Mouse (Mus musculus): Measurements from ENCODE around the gene Nxpe5. TPM values are rescaled to one million over a fixed set of nuclear protein-coding genes. Genes with fewer than 3 reads are reported as not detected.
A peak's percentile ranks its signal among the peaks of the same experiment; 100 is the strongest.

The Nxpe5 gene
- polyA plus RNA-seq, 1 experiment from 2014 or later, result 0.44 TPM

GRCm38 (mm10) chr5:138251144-138251543 lies 25.4 kb downstream of the Nxpe5 start:
- DNase-seq (ENCODE audit: low spot score), result no peak

GRCm38 (mm10) chr5:138253061-138253460 lies 27.4 kb downstream of the Nxpe5 start:
- DNase-seq (ENCODE audit: low spot score), result no peak

GRCm38 (mm10) chr5:138255353-138256093 lies 29.8 kb downstream of the Nxpe5 start, which contains the start of gene Lamtor4:
TSS of gene Lamtor4 (plus strand) at chr5:138255482.
- peak; percentile 95 for DNase-seq (ENCODE audit: low spot score)

GRCm38 (mm10) chr5:138256094-138256467 lies 30.4 kb downstream of the Nxpe5 start:
- DNase-seq (ENCODE audit: low spot score), result no peak

- peak; percentile 11 for DNase-seq (ENCODE audit: low spot score)
Observed at GRCm38 (mm10) chr5:138256966-138257584, 31.4 kb downstream of the Nxpe5 start.

GRCm38 (mm10) chr5:138257585-138257978 lies 31.9 kb downstream of the Nxpe5 start:
- no peak for DNase-seq (ENCODE audit: low spot score)

GRCm38 (mm10) chr5:138258078-138258477 lies 32.4 kb downstream of the Nxpe5 start:
- no peak for DNase-seq (ENCODE audit: low spot score)

- DNase-seq (ENCODE audit: low spot score), result no peak
Observed at GRCm38 (mm10) chr5:138258542-138258941, 32.8 kb downstream of the Nxpe5 start.

- DNase-seq (ENCODE audit: low spot score), result no peak
Observed at GRCm38 (mm10) chr5:138258993-138259392, 33.3 kb downstream of the Nxpe5 start.

GRCm38 (mm10) chr5:138260051-138260450 lies 34.4 kb downstream of the Nxpe5 start:
- DNase-seq (ENCODE audit: low spot score), result no peak

GRCm38 (mm10) chr5:138260834-138261233 lies 35.1 kb downstream of the Nxpe5 start:
- no peak for DNase-seq (ENCODE audit: low spot score)

- DNase-seq (ENCODE audit: low spot score), result no peak
Observed at GRCm38 (mm10) chr5:138262001-138262400, 36.3 kb downstream of the Nxpe5 start.

GRCm38 (mm10) chr5:138262582-138263240 lies 37.0 kb downstream of the Nxpe5 start:
- no peak for DNase-seq (ENCODE audit: low spot score)

GRCm38 (mm10) chr5:138263260-138264206 lies 37.8 kb downstream of the Nxpe5 start, which contains the start of gene BC037034:
TSS of gene BC037034 (minus strand) at chr5:138264033.
- DNase-seq (ENCODE audit: low spot score), result peak; percentile 90

- no peak for DNase-seq (ENCODE audit: low spot score)
Observed at GRCm38 (mm10) chr5:138264207-138264578, 38.5 kb downstream of the Nxpe5 start.

- DNase-seq (ENCODE audit: low spot score), result no peak
Observed at GRCm38 (mm10) chr5:138265712-138266111, 40.0 kb downstream of the Nxpe5 start.

GRCm38 (mm10) chr5:138267114-138267513 lies 41.4 kb downstream of the Nxpe5 start:
- DNase-seq (ENCODE audit: low spot score), result no peak

GRCm38 (mm10) chr5:138268980-138269379 lies 43.3 kb downstream of the Nxpe5 start:
- DNase-seq (ENCODE audit: low spot score), result no peak

- no peak for DNase-seq (ENCODE audit: low spot score)
Observed at GRCm38 (mm10) chr5:138271232-138271631, 45.5 kb downstream of the Nxpe5 start.

- DNase-seq (ENCODE audit: low spot score), result no peak
Observed at GRCm38 (mm10) chr5:138272409-138272923, 46.8 kb downstream of the Nxpe5 start, which contains the start of gene Gal3st4. TSS of gene Gal3st4 (minus strand) at chr5:138272840.

- DNase-seq (ENCODE audit: low spot score), result no peak
Observed at GRCm38 (mm10) chr5:138274186-138274585, 48.5 kb downstream of the Nxpe5 start.
